Mouse (Mus musculus) E14TG2a.4 (cell line): Measurements from ENCODE around the gene Twsg1.

ENCODE experiments used
- CTCF ChIP-seq: conservative IDR thresholded peaks from 2 replicates; pipeline ENCODE4 v1.5.1; 2014; ENCODE audit warnings: low read length
- NANOG ChIP-seq: IDR thresholded peaks from 2 replicates; pipeline ENCODE4 v1.6.1; 2014; ENCODE audit warnings: borderline replicate concordance, low read length, mixed read lengths
- POU5F1 ChIP-seq: IDR thresholded peaks from 2 replicates; pipeline ENCODE4 v1.6.1; 2014; ENCODE audit warnings: low read length, borderline replicate concordance

DNA sequence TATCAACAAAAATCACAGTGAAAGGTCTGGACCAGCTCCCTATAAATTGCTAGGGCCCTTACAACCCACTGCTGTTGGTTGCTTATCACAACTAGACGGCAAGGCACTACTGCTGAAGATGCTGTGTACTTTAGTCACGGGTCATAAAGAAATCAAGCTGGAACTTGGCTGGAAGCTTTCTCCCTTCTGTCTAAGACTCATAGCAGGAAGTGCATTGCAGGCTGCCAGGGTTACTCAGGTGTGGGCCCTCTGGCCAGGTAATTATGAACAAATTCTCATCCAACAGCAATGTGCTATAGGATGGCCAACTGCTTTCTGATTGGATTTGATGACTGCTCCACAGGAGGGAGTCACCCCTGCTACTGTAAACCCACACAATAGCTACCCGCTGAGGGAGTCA is 8.0 kb upstream of the Twsg1 start:
- TF ChIP-seq CTCF (no peak), POU5F1 (no peak), NANOG (no peak; the same call in 1 of the 2 replicates)
